Mouse (Mus musculus): ENCODE data around the gene Stk38l. TPM values are rescaled to one million over a fixed set of nuclear protein-coding genes. Genes with fewer than 3 reads are reported as not detected.

Stk38l gene
- total RNA-seq, 2 experiments from 2014 or later = 3.2 to 5.9 TPM

- ATAC-seq (replicated peaks; ENCODE audit: low FRiP score, poor library complexity, severe bottlenecking) = no peak
Measured at GRCm38 (mm10) chr6:146825487-146825773, 100.6 kb downstream of the Stk38l start.

Other genes starting within 250 kb of the Stk38l start
- 7.1 and 15.1 TPM in 2 replicates for gene Itpr2, start 222.8 kb upstream of the Stk38l start, total RNA-seq (2015; ENCODE audit: low replicate concordance)
- gene Itpr2, start 222.8 kb upstream of the Stk38l start, total RNA-seq (2017; ENCODE audit: low replicate concordance) = 5.1 and 13.6 TPM in 2 replicates
- gene Fgfr1op2, start 147.8 kb upstream of the Stk38l start, total RNA-seq (2015; ENCODE audit: low replicate concordance) = 191 and 241 TPM in 2 replicates
- 160 and 213 TPM in 2 replicates for gene Fgfr1op2, start 147.8 kb upstream of the Stk38l start, total RNA-seq (2017; ENCODE audit: low replicate concordance)
- gene Ints13, start 147.2 kb upstream of the Stk38l start, total RNA-seq (2015; ENCODE audit: low replicate concordance) = 108 and 132 TPM in 2 replicates
- gene Ints13, start 147.2 kb upstream of the Stk38l start, total RNA-seq (2017; ENCODE audit: low replicate concordance) = 110 and 121 TPM in 2 replicates
- 71.4 and 112 TPM in 2 replicates for gene Med21, start 82.4 kb upstream of the Stk38l start, total RNA-seq (2015; ENCODE audit: low replicate concordance)
- 65.8 and 73.0 TPM in 2 replicates for gene Med21, start 82.4 kb upstream of the Stk38l start, total RNA-seq (2017; ENCODE audit: low replicate concordance)
- 41.1 and 67.5 TPM in 2 replicates for gene Tm7sf3, start 82.2 kb upstream of the Stk38l start, total RNA-seq (2015; ENCODE audit: low replicate concordance)
- gene Tm7sf3, start 82.2 kb upstream of the Stk38l start, total RNA-seq (2017; ENCODE audit: low replicate concordance) = 47.8 and 49.5 TPM in 2 replicates
- 0.84 and 1.4 TPM in 2 replicates for gene Arntl2, start 71.1 kb downstream of the Stk38l start, total RNA-seq (2015; ENCODE audit: low replicate concordance)
- not detected in 2 replicates for gene Arntl2, start 71.1 kb downstream of the Stk38l start, total RNA-seq (2017; ENCODE audit: low replicate concordance)
- not detected in 2 replicates for gene Smco2, start 125.1 kb downstream of the Stk38l start, total RNA-seq (2015; ENCODE audit: low replicate concordance)
- not detected in 2 replicates for gene Smco2, start 125.1 kb downstream of the Stk38l start, total RNA-seq (2017; ENCODE audit: low replicate concordance)
- gene Ppfibp1, start 163.5 kb downstream of the Stk38l start, total RNA-seq (2015; ENCODE audit: low replicate concordance) = 0.42 and 6.1 TPM in 2 replicates
- 0.64 and 1.5 TPM in 2 replicates for gene Ppfibp1, start 163.5 kb downstream of the Stk38l start, total RNA-seq (2017; ENCODE audit: low replicate concordance)
- gene 1700034J05Rik, start 229.4 kb downstream of the Stk38l start, total RNA-seq (2015; ENCODE audit: low replicate concordance) = not detected in 2 replicates
- gene 1700034J05Rik, start 229.4 kb downstream of the Stk38l start, total RNA-seq (2017; ENCODE audit: low replicate concordance) = not detected in 2 replicates